Comparison of ENCODE assay signal across 23 mouse cellular contexts in genomic region chr4:119707326-119707725, GRCm38 (mm10). TPM values are rescaled to one million over a fixed set of nuclear protein-coding genes. Genes with fewer than 3 reads are reported as not detected.
"Had no signal": no experiment of that assay in that cellular context is flagged by ENCODE, and none has a peak within 500 bp of the region (broad histone marks: within the 10 kb centered on the region; RNA-seq: fewer than 3 reads in every experiment).

No protein-coding gene starts in this region.

- ATAC-seq: liver, embryonic 12.5 days; midbrain, embryonic 15.5 days had no signal

- H3K27ac ChIP-seq: kidney, embryonic 15.5 days; layer of hippocampus, adult 2 months; limb, embryonic 10.5 days; limb, embryonic 13.5 days; liver, embryonic 12.5 days; liver, embryonic 15.5 days; lung, embryonic 15.5 days; midbrain, embryonic 10.5 days; midbrain, embryonic 15.5 days; neural tube, embryonic 12.5 days; neural tube, embryonic 15.5 days; stomach, postnatal 0 days had no signal

- DNase-seq: kidney, postnatal 25 days; layer of hippocampus, adult 9-11 months; liver; thymus, adult 2 months; thymus, postnatal 14 days; thymus, postnatal 4 days had no signal

- H3K4me1 ChIP-seq: liver, embryonic 12.5 days; liver, embryonic 15.5 days; midbrain, embryonic 15.5 days had no signal

- H3K36me3 ChIP-seq: kidney, embryonic 15.5 days; limb, embryonic 10.5 days; limb, embryonic 13.5 days; liver, embryonic 12.5 days; liver, embryonic 15.5 days; lung, embryonic 15.5 days; midbrain, embryonic 10.5 days; midbrain, embryonic 15.5 days; neural tube, embryonic 12.5 days; neural tube, embryonic 15.5 days had no signal

- H3K9ac ChIP-seq: kidney, embryonic 15.5 days; limb, embryonic 13.5 days; liver, embryonic 12.5 days; liver, embryonic 15.5 days; lung, embryonic 15.5 days; midbrain, embryonic 15.5 days; neural tube, embryonic 12.5 days; neural tube, embryonic 15.5 days had no signal

- H3K9me3 ChIP-seq: kidney, embryonic 15.5 days; limb, embryonic 10.5 days; limb, embryonic 13.5 days; liver, embryonic 12.5 days; liver, embryonic 15.5 days; lung, embryonic 15.5 days; midbrain, embryonic 10.5 days; midbrain, embryonic 15.5 days; neural tube, embryonic 12.5 days; neural tube, embryonic 15.5 days had no signal

- H3K27me3 ChIP-seq: kidney, embryonic 15.5 days; limb, embryonic 13.5 days; liver, embryonic 12.5 days; liver, embryonic 15.5 days; lung, embryonic 15.5 days; midbrain, embryonic 15.5 days; neural tube, embryonic 12.5 days; neural tube, embryonic 15.5 days had no signal

- H3K4me3 ChIP-seq: kidney, embryonic 15.5 days; layer of hippocampus, adult 2 months; limb, embryonic 10.5 days; limb, embryonic 13.5 days; liver, embryonic 12.5 days; liver, embryonic 15.5 days; lung, embryonic 15.5 days; megakaryocyte, embryonic 14.5 days; midbrain, embryonic 10.5 days; midbrain, embryonic 15.5 days; neural tube, embryonic 12.5 days; neural tube, embryonic 15.5 days had no signal

- H3K4me2 ChIP-seq: kidney, embryonic 15.5 days; limb, embryonic 13.5 days; liver, embryonic 12.5 days; liver, embryonic 15.5 days; lung, embryonic 15.5 days; midbrain, embryonic 15.5 days; neural tube, embryonic 12.5 days; neural tube, embryonic 15.5 days had no signal

RNA-seq across cellular contexts. Expression of gene Guca2b, which starts 48.6 kb away (rescaled TPM):
- total RNA-seq: layer of hippocampus, adult 2 months; layer of hippocampus, postnatal 25 days; left cerebral cortex, adult 18-20 months; left cerebral cortex, postnatal 25 days had no signal
- polyA plus RNA-seq: limb, embryonic 10.5 days; limb, embryonic 13.5 days; lung, embryonic 15.5 days; midbrain, embryonic 10.5 days; midbrain, embryonic 15.5 days; neural tube, embryonic 12.5 days; neural tube, embryonic 15.5 days; stomach, embryonic 14.5 days had no signal
